Mouse (Mus musculus) layer of hippocampus, adult 2 months (tissue): ENCODE results near the gene Sestd1. TPM values are rescaled to one million over a fixed set of nuclear protein-coding genes. Genes with fewer than 3 reads are reported as not detected.

Experiments used
- DNase-seq, 2 experiments: peaks; one replicate each; pipeline ENCODE4 v3.0.0; 2022; ENCODE audit warnings: low spot score in 2 of 2
- H3K27ac ChIP-seq: fragments of 200-600 bp; 2 replicates; pipeline ENCODE4 v1.8.1; 2022
- H3K4me3 ChIP-seq: fragments of 200-600 bp; 2 replicates; pipeline ENCODE4 v1.8.1; 2022; ENCODE audit warnings: mild to moderate bottlenecking
- CTCF ChIP-seq: fragments of 200-600 bp; conservative IDR thresholded peaks from 2 replicates; pipeline ENCODE4 v1.8.1; 2022; ENCODE audit warnings: antibody characterized with exemption, mild to moderate bottlenecking, moderate library complexity
- long read RNA-seq, 2 experiments: library from polyadenylated mRNA; stranded (forward); transcript quantifications; one replicate each; pipeline ENCODE4 v2.0.0; 2021; ENCODE audit warnings: borderline mapping rate in 2 of 2
- total RNA-seq, 2 experiments: library from RNA; stranded (reverse); gene quantifications; 2 replicates each; pipeline ENCODE4 v1.2.3; 2021

The Sestd1 gene
- 10 to 100 TPM; 36.6 to 40.2 TPM for total RNA-seq
- long read RNA-seq, experiment 1, transcript Sestd1-201 (18 exons, 2,720 nt), result major isoform, 5 of 11 reads
- long read RNA-seq, experiment 1, partial matches to known transcripts, result 1 of 11 reads
- long read RNA-seq, experiment 1, other reads (novel, unspliced or antisense), result 5 of 11 reads
- long read RNA-seq, experiment 2, transcript Sestd1-201 (18 exons, 2,720 nt), result major isoform, 6 of 16 reads
- long read RNA-seq, experiment 2, partial matches to known transcripts, result 2 of 16 reads
- long read RNA-seq, experiment 2, other reads (novel, unspliced or antisense), result 8 of 16 reads

- Histone ChIP-seq H3K4me3 (peak within 1 kb of the TSS; percentile 82), H3K27ac (peak within 1 kb of the TSS; percentile 90)
- peak; percentile 29 to 53 for DNase-seq
- TF ChIP-seq CTCF, result no peak
Measured at GRCm38 (mm10) chr2:77280512-77281409, at the start of gene Sestd1. Gene Sestd1 (minus strand): TSS chr2:77280592.

- DNase-seq, result no peak
- Histone ChIP-seq H3K27ac (no peak overlapping the region), H3K4me3 (no peak overlapping the region)
- no peak for TF ChIP-seq CTCF
Measured at GRCm38 (mm10) chr2:77327246-77327645, 46.9 kb upstream of the Sestd1 start.

GRCm38 (mm10) chr2:77323739-77324138 is 43.3 kb upstream of the Sestd1 start:
- no peak for TF ChIP-seq CTCF
- Histone ChIP-seq H3K27ac (no peak overlapping the region; the same call in 1 of the 2 replicates), H3K4me3 (no peak overlapping the region)
- no peak for DNase-seq

GRCm38 (mm10) chr2:77323156-77323555 is 42.8 kb upstream of the Sestd1 start:
- H3K4me3 ChIP-seq, result no peak overlapping the region; the same call in 1 of the 2 replicates
- TF ChIP-seq CTCF, result no peak
- peak in 1 of 2 experiments; percentile 27 for DNase-seq
- H3K27ac ChIP-seq, result peak overlapping the region; percentile 40; the same call in 1 of the 2 replicates

- DNase-seq, result peak; percentile 19 to 41
- no peak for TF ChIP-seq CTCF
- no peak overlapping the region for H3K4me3 ChIP-seq
- H3K27ac ChIP-seq, result 0 out of 2 replicates have a peak overlapping the region, but pooled peaks have one; percentile 48
Measured at GRCm38 (mm10) chr2:77319196-77319595, 38.8 kb upstream of the Sestd1 start.

- no peak for DNase-seq
- TF ChIP-seq CTCF, result no peak
- no peak overlapping the region for H3K27ac ChIP-seq
- H3K4me3 ChIP-seq, result no peak overlapping the region
Measured at GRCm38 (mm10) chr2:77316961-77317360, 36.6 kb upstream of the Sestd1 start.

- no peak for TF ChIP-seq CTCF
- no peak overlapping the region for H3K4me3 ChIP-seq
Measured at GRCm38 (mm10) chr2:77313846-77314245, 33.5 kb upstream of the Sestd1 start.

GRCm38 (mm10) chr2:77312616-77313015 is 32.2 kb upstream of the Sestd1 start:
- no peak for TF ChIP-seq CTCF
- Histone ChIP-seq H3K4me3 (no peak overlapping the region), H3K27ac (no peak overlapping the region)
- no peak for DNase-seq

More at GRCm38 (mm10) chr2:77313846-77314245, 33.5 kb upstream of the Sestd1 start:
- no peak overlapping the region for H3K27ac ChIP-seq
- no peak for DNase-seq

- DNase-seq, result peak in 1 of 2 experiments; percentile 21
Measured at GRCm38 (mm10) chr2:77309313-77309712, 28.9 kb upstream of the Sestd1 start.

GRCm38 (mm10) chr2:77304494-77304893 is 24.1 kb upstream of the Sestd1 start:
- no peak for TF ChIP-seq CTCF
- no peak for DNase-seq
- Histone ChIP-seq H3K4me3 (no peak overlapping the region), H3K27ac (no peak overlapping the region)

More at GRCm38 (mm10) chr2:77309313-77309712, 28.9 kb upstream of the Sestd1 start:
- no peak overlapping the region for H3K4me3 ChIP-seq
- peak; percentile 79 for TF ChIP-seq CTCF
- no peak overlapping the region for H3K27ac ChIP-seq

GRCm38 (mm10) chr2:77303716-77304115 is 23.3 kb upstream of the Sestd1 start:
- Histone ChIP-seq H3K4me3 (no peak overlapping the region), H3K27ac (no peak overlapping the region)
- no peak for TF ChIP-seq CTCF
- no peak for DNase-seq

GRCm38 (mm10) chr2:77302655-77303348 is 22.4 kb upstream of the Sestd1 start:
- TF ChIP-seq CTCF, result no peak
- DNase-seq, result no peak
- Histone ChIP-seq H3K27ac (no peak overlapping the region), H3K4me3 (no peak overlapping the region)
